Mouse (Mus musculus): ENCODE data around the gene Vti1a. TPM values are rescaled to one million over a fixed set of nuclear protein-coding genes. Genes with fewer than 3 reads are reported as not detected.
A peak's percentile ranks its signal among the peaks of the same experiment; 100 is the strongest.

Vti1a gene
- polyA plus RNA-seq, 1 experiment from 2014 or later = 28.4 TPM

DNA sequence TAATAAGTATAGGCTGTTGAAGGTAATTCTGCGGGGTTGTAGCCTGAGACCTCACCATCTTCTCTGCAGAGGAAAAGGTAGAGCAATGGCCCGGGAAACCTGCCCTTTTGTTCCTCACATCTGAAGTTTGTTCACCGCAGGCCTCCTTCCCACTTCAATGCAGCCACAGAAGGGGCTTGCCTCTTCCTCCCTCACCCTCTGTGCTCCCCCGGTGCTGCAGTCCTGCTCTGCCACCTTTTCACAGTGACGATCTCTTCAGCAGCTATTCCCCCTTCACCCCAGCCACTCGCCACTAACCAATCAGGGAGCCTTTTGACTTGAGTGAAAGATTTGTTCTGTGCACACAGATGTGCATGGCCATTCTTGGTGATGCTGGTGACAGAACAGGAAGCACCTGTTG, 92.4 kb downstream of the Vti1a start:
- ATAC-seq (replicated peaks; ENCODE audit: low FRiP score) = no peak
- no peak for DNase-seq (ENCODE audit: low spot score)

DNA sequence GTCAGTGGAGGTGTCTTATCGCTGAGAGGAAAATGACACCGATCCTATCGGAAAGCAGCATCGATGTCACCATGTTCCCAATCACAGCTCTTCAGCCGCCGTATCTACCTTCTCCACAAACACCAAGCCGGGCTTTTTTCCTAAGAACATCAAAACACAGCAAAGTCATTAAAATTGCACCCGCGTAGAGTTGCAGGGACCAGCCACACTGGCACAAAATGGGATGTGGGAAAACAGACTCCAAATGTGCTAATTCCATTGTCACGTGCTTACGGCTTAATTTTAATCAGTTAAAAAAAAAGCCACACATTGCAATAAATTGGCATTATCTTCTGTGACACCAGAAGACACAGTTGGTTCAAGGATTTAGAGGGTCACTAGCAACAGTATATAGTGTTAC, 95.3 kb downstream of the Vti1a start:
- no peak overlapping the region for H3K4me2 ChIP-seq (ENCODE audit: low read depth, low read length, severe bottlenecking)
- peaks cover 3% of the 10 kb centered on the region; the same call in 1 of the 2 replicates for H3K4me1 ChIP-seq (replicated peaks; ENCODE audit: control insufficient read depth, insufficient read depth, low read length)
- no peaks in the 10 kb centered on the region for H3K36me3 ChIP-seq (ENCODE audit: control insufficient read depth, insufficient read depth, low read length)
- ATAC-seq (replicated peaks; ENCODE audit: low FRiP score) = no peak; the same call in 1 of the 2 replicates
- H3K4me3 ChIP-seq (ENCODE audit: low read depth, low read length) = no peak overlapping the region
- no peak overlapping the region for H3K27ac ChIP-seq (ENCODE audit: low read depth, low read length)
- no peaks in the 10 kb centered on the region for H3K9me3 ChIP-seq (ENCODE audit: control insufficient read depth, low read length)
- H3K27me3 ChIP-seq (ENCODE audit: control insufficient read depth, insufficient read depth, low read length) = no peaks in the 10 kb centered on the region
- H3K9ac ChIP-seq (ENCODE audit: low read length) = no peak overlapping the region
- DNase-seq (ENCODE audit: low spot score) = no peak
- WGBS = 66% methylated on average over 11 of the region's 11 CpGs

More for the DNA sequence above, 92.4 kb downstream of the Vti1a start:
- no peak overlapping the region for H3K27ac ChIP-seq (ENCODE audit: low read depth, low read length)
- H3K4me2 ChIP-seq (ENCODE audit: low read depth, low read length, severe bottlenecking) = no peak overlapping the region
- H3K9ac ChIP-seq (ENCODE audit: low read length) = no peak overlapping the region
- WGBS = 43% methylated on average over 6 of the region's 6 CpGs
- peaks cover 3% of the 10 kb centered on the region; the same call in 1 of the 2 replicates for H3K4me1 ChIP-seq (replicated peaks; ENCODE audit: control insufficient read depth, insufficient read depth, low read length)
- H3K4me3 ChIP-seq (ENCODE audit: low read depth, low read length) = no peak overlapping the region
- no peaks in the 10 kb centered on the region for H3K27me3 ChIP-seq (ENCODE audit: control insufficient read depth, insufficient read depth, low read length)
- no peaks in the 10 kb centered on the region for H3K9me3 ChIP-seq (ENCODE audit: control insufficient read depth, low read length)
- no peaks in the 10 kb centered on the region for H3K36me3 ChIP-seq (ENCODE audit: control insufficient read depth, insufficient read depth, low read length)

DNA sequence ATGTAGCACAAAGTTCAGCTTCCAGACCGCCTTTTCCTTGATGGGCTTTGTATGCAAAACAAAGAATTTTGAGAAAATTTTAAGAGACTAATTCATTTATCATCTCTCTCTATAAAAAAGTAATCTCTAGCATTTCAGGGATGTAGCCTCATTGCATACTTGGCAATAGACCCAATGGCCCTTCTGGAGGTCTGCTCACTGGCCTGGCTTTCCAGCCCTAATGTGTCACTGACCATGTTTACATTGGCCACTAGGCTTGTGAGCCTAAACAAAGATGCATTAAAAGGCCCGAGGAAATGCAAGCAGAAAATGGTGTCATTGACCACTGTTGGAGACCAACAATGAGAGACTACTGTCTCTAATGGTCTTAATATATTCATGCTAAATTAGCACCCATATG, 95.8 kb downstream of the Vti1a start:
- Histone ChIP-seq H3K9ac (ENCODE audit: low read length) (no peak overlapping the region), H3K4me1 (replicated peaks; ENCODE audit: control insufficient read depth, insufficient read depth, low read length) (peaks cover 3% of the 10 kb centered on the region; the same call in 1 of the 2 replicates), H3K27me3 (ENCODE audit: control insufficient read depth, insufficient read depth, low read length) (no peaks in the 10 kb centered on the region), H3K36me3 (ENCODE audit: control insufficient read depth, insufficient read depth, low read length) (no peaks in the 10 kb centered on the region), H3K4me2 (ENCODE audit: low read depth, low read length, severe bottlenecking) (no peak overlapping the region), H3K27ac (ENCODE audit: low read depth, low read length) (no peak overlapping the region), H3K4me3 (ENCODE audit: low read depth, low read length) (no peak overlapping the region), H3K9me3 (ENCODE audit: control insufficient read depth, low read length) (no peaks in the 10 kb centered on the region)
- no peak for DNase-seq (ENCODE audit: low spot score)
- ATAC-seq (replicated peaks; ENCODE audit: low FRiP score) = no peak
- 39% methylated on average over 2 of the region's 2 CpGs for WGBS

DNA sequence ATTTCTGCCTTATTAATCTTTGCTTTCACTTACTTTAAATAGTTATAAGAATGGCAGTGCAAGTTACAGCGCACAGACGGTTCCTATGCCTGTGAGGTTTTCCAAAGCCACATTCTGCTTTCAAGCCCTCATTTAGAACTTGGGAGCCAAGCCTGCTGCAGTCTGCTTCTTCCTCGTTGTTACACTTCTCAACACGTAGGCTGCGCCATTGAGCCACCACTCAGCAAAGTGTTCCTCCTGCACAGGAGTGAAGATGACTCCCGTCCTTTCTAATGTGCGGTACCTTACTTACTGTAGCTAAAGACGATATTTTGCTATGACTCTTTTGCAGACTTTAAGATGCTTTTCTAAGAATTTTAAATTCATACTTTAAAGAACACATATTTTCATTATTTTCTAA, 98.0 kb downstream of the Vti1a start:
- H3K4me3 ChIP-seq (ENCODE audit: low read depth, low read length) = no peak overlapping the region
- peaks cover 3% of the 10 kb centered on the region; the same call in 1 of the 2 replicates for H3K4me1 ChIP-seq (replicated peaks; ENCODE audit: control insufficient read depth, insufficient read depth, low read length)
- H3K9me3 ChIP-seq (ENCODE audit: control insufficient read depth, low read length) = no peaks in the 10 kb centered on the region
- WGBS = 43% methylated on average over 8 of the region's 8 CpGs
- no peaks in the 10 kb centered on the region for H3K27me3 ChIP-seq (ENCODE audit: control insufficient read depth, insufficient read depth, low read length)
- no peak overlapping the region for H3K27ac ChIP-seq (ENCODE audit: low read depth, low read length)
- H3K4me2 ChIP-seq (ENCODE audit: low read depth, low read length, severe bottlenecking) = no peak overlapping the region
- ATAC-seq (replicated peaks; ENCODE audit: low FRiP score) (0 out of 2 replicates have a peak, but pooled peaks have one; percentile 39), DNase-seq (ENCODE audit: low spot score) (peak; percentile 78)
- no peak overlapping the region for H3K9ac ChIP-seq (ENCODE audit: low read length)
- H3K36me3 ChIP-seq (ENCODE audit: control insufficient read depth, insufficient read depth, low read length) = no peaks in the 10 kb centered on the region

DNA sequence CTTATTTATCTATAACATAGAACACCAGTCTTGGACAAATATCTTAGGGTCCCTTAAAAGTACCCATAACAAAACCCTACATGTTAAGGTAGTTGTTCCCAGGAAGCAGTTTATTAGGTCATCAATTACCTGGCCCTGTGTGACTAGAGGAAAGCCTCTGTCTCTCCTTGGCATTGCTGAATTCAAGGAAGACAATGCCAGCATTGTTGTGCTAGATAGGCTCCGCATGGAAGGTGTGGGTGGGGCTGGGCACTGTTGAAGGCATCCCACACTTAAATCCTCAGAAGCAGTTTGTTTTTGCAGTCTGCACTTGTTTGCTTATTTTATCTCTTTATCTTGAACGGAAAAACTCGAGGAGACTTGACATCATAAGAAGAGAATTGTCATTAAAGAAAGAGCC, 102.7 kb downstream of the Vti1a start:
- no peak overlapping the region for H3K9ac ChIP-seq (ENCODE audit: low read length)
- no peaks in the 10 kb centered on the region for H3K27me3 ChIP-seq (ENCODE audit: control insufficient read depth, insufficient read depth, low read length)
- no peaks in the 10 kb centered on the region for H3K36me3 ChIP-seq (ENCODE audit: control insufficient read depth, insufficient read depth, low read length)
- no peak overlapping the region for H3K4me2 ChIP-seq (ENCODE audit: low read depth, low read length, severe bottlenecking)
- no peaks in the 10 kb centered on the region for H3K9me3 ChIP-seq (ENCODE audit: control insufficient read depth, low read length)
- H3K27ac ChIP-seq (ENCODE audit: low read depth, low read length) = no peak overlapping the region
- peaks cover 14% of the 10 kb centered on the region for H3K4me1 ChIP-seq (replicated peaks; ENCODE audit: control insufficient read depth, insufficient read depth, low read length)
- DNase-seq (ENCODE audit: low spot score) (no peak), ATAC-seq (replicated peaks; ENCODE audit: low FRiP score) (no peak)
- WGBS = 44% methylated on average over 3 of the region's 3 CpGs
- H3K4me3 ChIP-seq (ENCODE audit: low read depth, low read length) = no peak overlapping the region

DNA sequence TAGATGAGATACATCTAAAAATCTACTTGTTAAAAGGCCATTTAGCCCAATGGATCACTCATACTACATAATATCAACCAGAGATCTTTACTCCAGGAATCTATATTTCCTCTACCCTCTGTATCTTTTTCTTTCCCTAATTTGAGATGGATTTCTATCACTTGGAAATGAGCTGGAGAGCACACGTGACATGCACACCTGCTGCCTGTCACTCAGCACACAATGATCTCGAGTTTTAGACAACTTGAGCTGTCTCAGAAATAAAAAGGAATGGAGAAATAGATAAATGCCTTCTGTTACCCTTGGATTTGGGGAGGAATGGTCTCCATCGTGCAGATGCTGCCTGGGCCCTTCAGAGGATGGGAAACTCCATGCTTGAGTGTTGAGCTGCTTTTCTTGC, 103.9 kb downstream of the Vti1a start:
- Histone ChIP-seq H3K36me3 (ENCODE audit: control insufficient read depth, insufficient read depth, low read length) (no peaks in the 10 kb centered on the region), H3K27ac (ENCODE audit: low read depth, low read length) (no peak overlapping the region), H3K9me3 (ENCODE audit: control insufficient read depth, low read length) (no peaks in the 10 kb centered on the region), H3K27me3 (ENCODE audit: control insufficient read depth, insufficient read depth, low read length) (no peaks in the 10 kb centered on the region), H3K4me1 (replicated peaks; ENCODE audit: control insufficient read depth, insufficient read depth, low read length) (peaks cover 14% of the 10 kb centered on the region), H3K4me3 (ENCODE audit: low read depth, low read length) (no peak overlapping the region), H3K4me2 (ENCODE audit: low read depth, low read length, severe bottlenecking) (no peak overlapping the region), H3K9ac (ENCODE audit: low read length) (no peak overlapping the region)
- no peak for ATAC-seq (replicated peaks; ENCODE audit: low FRiP score)
- 73% methylated on average over 3 of the region's 3 CpGs for WGBS
- DNase-seq (ENCODE audit: low spot score) = no peak

DNA sequence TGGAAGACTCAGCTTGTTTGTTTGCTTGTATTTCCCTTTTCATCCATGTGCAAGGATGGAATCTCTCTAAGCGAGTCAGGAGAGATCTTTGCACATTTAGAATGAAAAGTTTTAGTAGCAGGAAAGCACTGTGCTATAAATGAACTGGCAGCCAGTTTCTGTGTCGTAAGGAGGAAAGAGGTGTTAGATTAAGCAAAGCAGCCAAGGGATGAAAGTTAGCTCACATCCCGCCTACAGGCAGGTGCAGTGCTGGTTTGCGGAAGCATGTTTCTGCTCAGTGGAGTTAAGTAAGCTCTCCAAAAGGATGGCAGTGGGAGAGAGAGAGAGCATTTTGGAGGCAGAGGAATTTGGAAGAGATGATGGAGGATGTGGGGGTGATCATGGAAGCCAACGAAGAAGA, 105.7 kb downstream of the Vti1a start:
- Histone ChIP-seq H3K4me2 (ENCODE audit: low read depth, low read length, severe bottlenecking) (no peak overlapping the region), H3K27ac (ENCODE audit: low read depth, low read length) (no peak overlapping the region)
- ATAC-seq (replicated peaks; ENCODE audit: low FRiP score) = no peak

DNA sequence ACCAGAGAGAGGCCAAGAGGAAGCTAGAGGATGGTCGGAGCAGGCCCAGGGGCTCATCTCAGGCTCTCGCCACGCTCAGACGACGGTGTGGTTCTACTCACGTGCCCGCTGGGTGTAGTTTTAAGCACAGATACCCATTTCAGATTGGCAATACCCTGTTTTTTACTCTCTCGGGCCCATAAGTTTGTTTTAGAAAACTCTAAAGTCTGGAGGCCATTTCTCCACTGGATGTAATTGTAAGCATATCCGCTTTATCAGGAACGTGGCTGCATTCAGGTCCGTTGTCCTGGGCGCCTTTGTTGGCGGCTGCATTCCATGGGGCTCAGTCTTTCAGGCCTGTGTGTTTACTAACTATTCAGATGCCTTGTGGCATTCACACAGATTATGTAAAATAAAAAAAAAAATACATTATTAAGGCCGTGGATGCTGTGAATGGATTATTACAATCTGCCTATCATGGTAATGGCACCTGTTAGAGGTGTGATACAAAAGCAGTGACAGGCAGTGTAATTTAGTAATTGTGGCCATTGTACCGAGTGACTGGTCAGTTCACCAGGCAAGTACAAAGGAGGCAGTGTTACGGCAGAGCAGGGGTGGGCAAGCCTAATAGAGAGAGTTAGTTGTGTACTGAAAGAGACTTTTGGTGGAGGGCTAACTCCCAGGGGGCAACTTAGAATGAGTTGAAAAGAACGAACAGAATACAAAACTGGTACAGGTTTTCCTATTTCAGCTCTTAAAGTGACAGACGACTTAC, 106.4 kb downstream of the Vti1a start:
- Histone ChIP-seq H3K27me3 (ENCODE audit: control insufficient read depth, insufficient read depth, low read length) (no peaks in the 10 kb centered on the region), H3K4me2 (ENCODE audit: low read depth, low read length, severe bottlenecking) (no peak overlapping the region), H3K9ac (ENCODE audit: low read length) (peak overlapping the region; percentile 20; the same call in 1 of the 2 replicates), H3K4me3 (ENCODE audit: low read depth, low read length) (no peak overlapping the region), H3K27ac (ENCODE audit: low read depth, low read length) (peak overlapping the region; percentile 64; the same call in 1 of the 2 replicates), H3K4me1 (replicated peaks; ENCODE audit: control insufficient read depth, insufficient read depth, low read length) (peaks cover 14% of the 10 kb centered on the region), H3K36me3 (ENCODE audit: control insufficient read depth, insufficient read depth, low read length) (no peaks in the 10 kb centered on the region), H3K9me3 (ENCODE audit: control insufficient read depth, low read length) (no peaks in the 10 kb centered on the region)
- ATAC-seq (replicated peaks; ENCODE audit: low FRiP score) = peak; percentile 85
- WGBS = 32% methylated on average over 18 of the region's 18 CpGs
- DNase-seq (ENCODE audit: low spot score) = peak; percentile 65

More for the DNA sequence above, 105.7 kb downstream of the Vti1a start:
- 72% methylated on average over 5 of the region's 5 CpGs for WGBS
- no peaks in the 10 kb centered on the region for H3K36me3 ChIP-seq (ENCODE audit: control insufficient read depth, insufficient read depth, low read length)
- H3K9ac ChIP-seq (ENCODE audit: low read length) = no peak overlapping the region
- no peaks in the 10 kb centered on the region for H3K9me3 ChIP-seq (ENCODE audit: control insufficient read depth, low read length)
- no peak for DNase-seq (ENCODE audit: low spot score)
- H3K4me1 ChIP-seq (replicated peaks; ENCODE audit: control insufficient read depth, insufficient read depth, low read length) = peaks cover 14% of the 10 kb centered on the region
- no peak overlapping the region for H3K4me3 ChIP-seq (ENCODE audit: low read depth, low read length)
- H3K27me3 ChIP-seq (ENCODE audit: control insufficient read depth, insufficient read depth, low read length) = no peaks in the 10 kb centered on the region

Measured in forebrain, embryonic 11.5 days (tissue).